Mouse (Mus musculus): ENCODE results near the gene Aes.

GRCm38 (mm10) chr10:81595599-81595998 lies 36.3 kb downstream of the Aes start:
- TF ChIP-seq CTCF (IDR thresholded peaks at IDR 0.05; ENCODE audit: low read depth) (no peak), EP300 (IDR thresholded peaks at IDR 0.05; ENCODE audit: low read depth) (no peak)
